Mouse (Mus musculus) splenic B cell, adult 2 months (primary cell): ENCODE measurements at regions not wholly inside any gene's neighbourhood (a gene's known extent, or its start where the extent isn't known, plus 50 kb on each side); places are given as distances from the start of the nearest gene placed in this dataset.

Source experiments
- DNase-seq: peaks from one replicate; pipeline ENCODE4 v3.0.0-alpha.2; 2011; ENCODE audit warnings: low read depth, low spot score
- H3K27me3 ChIP-seq: 2 replicates; pipeline ENCODE4 v1.6.1; 2012; ENCODE audit warnings: mild to moderate bottlenecking, low read length, moderate library complexity, mixed read lengths; ENCODE audit not compliant: control insufficient read depth, poor library complexity, insufficient read depth, severe bottlenecking
- H3K36me3 ChIP-seq: 2 replicates; pipeline ENCODE4 v1.6.1; 2012; ENCODE audit warnings: mild to moderate bottlenecking, low read length, moderate library complexity, mixed read lengths; ENCODE audit not compliant: control insufficient read depth, poor library complexity, insufficient read depth, severe bottlenecking

- Histone ChIP-seq H3K27me3 (no peaks in the 10 kb centered on the region), H3K36me3 (no peaks in the 10 kb centered on the region)
- no peak for DNase-seq
Observed at GRCm38 (mm10) chr2:169319521-169319920, 268.0 kb downstream of the Gm11011 start.

- no peak for DNase-seq
- no peaks in the 10 kb centered on the region for H3K27me3 ChIP-seq
- no peaks in the 10 kb centered on the region for H3K36me3 ChIP-seq
Observed at GRCm38 (mm10) chr2:169314396-169314930, 273.1 kb downstream of the Gm11011 start.

GRCm38 (mm10) chr2:169311821-169312220 is 275.7 kb downstream of the Gm11011 start:
- DNase-seq: no peak
- Histone ChIP-seq H3K36me3 (no peaks in the 10 kb centered on the region), H3K27me3 (no peaks in the 10 kb centered on the region)

GRCm38 (mm10) chr2:169311356-169311755 is 276.2 kb downstream of the Gm11011 start:
- Histone ChIP-seq H3K27me3 (no peaks in the 10 kb centered on the region), H3K36me3 (no peaks in the 10 kb centered on the region)
- no peak for DNase-seq

GRCm38 (mm10) chr2:169304360-169304759 is 283.2 kb downstream of the Gm11011 start:
- no peak for DNase-seq

GRCm38 (mm10) chr2:169300966-169301365 is 286.6 kb downstream of the Gm11011 start:
- no peaks in the 10 kb centered on the region for H3K27me3 ChIP-seq
- DNase-seq: no peak
- H3K36me3 ChIP-seq: no peaks in the 10 kb centered on the region

More at GRCm38 (mm10) chr2:169304360-169304759, 283.2 kb downstream of the Gm11011 start:
- Histone ChIP-seq H3K27me3 (no peaks in the 10 kb centered on the region), H3K36me3 (no peaks in the 10 kb centered on the region)

- Histone ChIP-seq H3K27me3 (no peaks in the 10 kb centered on the region), H3K36me3 (no peaks in the 10 kb centered on the region)
- DNase-seq: no peak
Observed at GRCm38 (mm10) chr2:169300411-169300810, 287.1 kb downstream of the Gm11011 start.

- Histone ChIP-seq H3K36me3 (no peaks in the 10 kb centered on the region), H3K27me3 (no peaks in the 10 kb centered on the region)
- DNase-seq: no peak
Observed at GRCm38 (mm10) chr2:169297841-169298627, 289.5 kb downstream of the Gm11011 start.

- no peak for DNase-seq
- H3K27me3 ChIP-seq: no peaks in the 10 kb centered on the region
- no peaks in the 10 kb centered on the region for H3K36me3 ChIP-seq
Observed at GRCm38 (mm10) chr2:169297226-169297625, 290.3 kb downstream of the Gm11011 start.

- no peaks in the 10 kb centered on the region for H3K36me3 ChIP-seq
- no peaks in the 10 kb centered on the region for H3K27me3 ChIP-seq
- no peak for DNase-seq
Observed at GRCm38 (mm10) chr2:169293351-169293750, 294.2 kb downstream of the Gm11011 start.

- H3K36me3 ChIP-seq: no peaks in the 10 kb centered on the region
- no peaks in the 10 kb centered on the region for H3K27me3 ChIP-seq
- DNase-seq: no peak
Observed at GRCm38 (mm10) chr2:169288891-169289605, 298.5 kb downstream of the Gm11011 start.

- no peak for DNase-seq
- no peaks in the 10 kb centered on the region for H3K36me3 ChIP-seq
- no peaks in the 10 kb centered on the region for H3K27me3 ChIP-seq
Observed at GRCm38 (mm10) chr2:169286701-169287100, 300.8 kb downstream of the Gm11011 start.

- Histone ChIP-seq H3K36me3 (no peaks in the 10 kb centered on the region), H3K27me3 (no peaks in the 10 kb centered on the region)
- DNase-seq: no peak
Observed at GRCm38 (mm10) chr2:169282508-169283117, 304.9 kb downstream of the Gm11011 start.

- no peak for DNase-seq
- Histone ChIP-seq H3K27me3 (no peaks in the 10 kb centered on the region; the same call in 1 of the 2 replicates), H3K36me3 (no peaks in the 10 kb centered on the region)
Observed at GRCm38 (mm10) chr2:169275371-169275770, 312.2 kb downstream of the Gm11011 start.

GRCm38 (mm10) chr2:169274101-169274500 is 313.4 kb downstream of the Gm11011 start:
- no peaks in the 10 kb centered on the region for H3K36me3 ChIP-seq
- H3K27me3 ChIP-seq: no peaks in the 10 kb centered on the region; the same call in 1 of the 2 replicates
- no peak for DNase-seq
